Mouse (Mus musculus): ENCODE results near the gene Arhgef5. TPM values are rescaled to one million over a fixed set of nuclear protein-coding genes. Genes with fewer than 3 reads are reported as not detected.
"Not testable (repeated sequence)": the region's sequence is repeated elsewhere in the genome, so short reads cannot be mapped to it uniquely, and the experiment has no call there.

Arhgef5 gene
- 1 to 10 TPM; 2.6 to 3.4 TPM for total RNA-seq (2021)

GRCm38 (mm10) chr6:43265363-43266041 lies at the start of gene Arhgef5:
Gene Arhgef5, plus strand, starts transcription at chr6:43265582.
- DNase-seq (ENCODE audit: low spot score in 2 of 2): no peak
- intact Hi-C loops (cut with DNase I): no loop called here

DNA sequence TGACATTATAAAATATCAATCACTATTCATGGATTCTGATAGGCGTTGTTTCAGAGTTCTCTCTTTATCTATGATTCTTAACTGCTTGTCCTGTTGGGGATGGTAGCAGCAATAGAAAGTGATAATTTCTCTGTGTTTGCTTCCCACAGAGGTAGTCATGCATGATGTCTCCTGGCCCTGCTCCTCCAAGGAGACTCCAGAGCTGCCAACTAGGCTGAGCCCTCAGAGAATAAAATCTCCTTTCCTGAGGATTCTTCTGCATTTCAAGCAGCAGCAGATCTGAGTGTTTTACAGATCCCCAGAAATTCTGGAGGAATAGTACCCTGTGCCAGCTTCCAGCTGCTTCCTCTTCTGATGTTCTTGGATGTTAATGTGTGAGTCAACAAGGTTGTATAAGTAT lies 34.1 kb upstream of the Arhgef5 start, which contains the start of gene Olfr47:
TSS of gene Olfr47 (plus strand) at position 275 of the 400 bp plus-strand sequence.
- DNase-seq (ENCODE audit: low spot score in 2 of 2): peak in 1 of 2 experiments; percentile 12

DNA sequence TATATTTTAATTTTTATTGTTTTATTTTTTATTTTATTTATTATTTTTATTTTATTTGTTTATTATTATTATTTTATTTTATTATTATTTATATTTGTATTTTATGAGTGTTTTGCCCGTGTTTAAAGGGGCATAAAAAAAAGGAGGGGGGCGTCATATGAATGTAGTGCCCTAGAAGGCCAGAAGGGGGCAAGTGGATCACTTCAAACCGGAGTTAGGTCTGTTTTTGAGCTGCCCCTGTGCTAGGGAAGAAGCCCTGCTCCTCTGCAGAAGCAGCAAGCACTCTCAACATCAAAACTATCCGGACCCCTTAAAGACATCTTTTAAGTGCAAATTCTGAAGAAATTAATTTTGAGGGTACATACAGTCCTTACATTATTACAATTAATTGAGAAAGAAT lies 23.3 kb upstream of the Arhgef5 start:
- no peak for DNase-seq (ENCODE audit: low spot score in 2 of 2)
- intact Hi-C loops (cut with DNase I): no loop called here

More for the DNA sequence above, 34.1 kb upstream of the Arhgef5 start, which contains the start of gene Olfr47:
- intact Hi-C loops (cut with DNase I): not testable (repeated sequence)

DNA sequence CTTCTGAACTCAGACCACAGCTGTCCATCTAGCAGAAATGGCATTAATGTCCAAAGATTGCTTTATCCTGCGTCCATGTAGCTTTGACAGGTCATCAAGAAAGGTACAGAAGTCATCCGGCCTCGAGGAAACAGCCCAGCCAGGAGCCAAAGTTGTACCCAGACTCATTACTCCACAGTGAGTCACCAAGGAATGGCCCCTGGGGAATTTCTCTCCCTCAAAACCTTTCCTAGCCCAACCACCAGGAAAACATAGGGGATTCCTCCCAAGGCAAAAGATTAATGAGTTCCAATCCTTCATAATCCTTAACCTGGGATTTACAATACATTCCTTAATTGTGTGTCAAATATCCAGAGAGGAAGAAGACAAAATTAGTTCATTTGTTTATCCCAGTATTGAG lies 18.0 kb upstream of the Arhgef5 start:
- intact Hi-C loops (cut with DNase I): no loop called here

DNA sequence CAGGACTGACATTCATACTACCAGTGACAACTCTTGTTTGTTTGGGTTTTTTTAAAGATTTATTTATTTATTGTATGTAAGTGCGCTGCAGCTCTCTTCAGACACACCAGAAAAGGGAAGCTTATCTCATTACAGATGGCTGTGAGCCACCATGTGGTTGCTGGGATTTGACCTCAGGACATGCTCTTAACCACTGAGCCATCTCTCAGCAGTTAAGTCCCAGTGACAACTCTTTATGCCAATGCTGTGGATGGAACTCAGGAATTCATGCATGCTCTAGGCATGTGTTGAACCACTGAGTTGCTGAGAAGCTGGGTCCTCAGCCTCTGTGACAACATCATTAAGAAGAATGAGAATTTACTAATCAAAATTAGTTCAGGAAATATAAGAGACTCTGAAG lies 12.4 kb upstream of the Arhgef5 start:
- intact Hi-C loops (cut with DNase I): loop anchor here (10.0 kb wide), 1 partner anchor 82 kb away; no protein-coding TSS in a partner anchor

More for the DNA sequence above, 18.0 kb upstream of the Arhgef5 start:
- no peak for DNase-seq (ENCODE audit: low spot score in 2 of 2)

DNA sequence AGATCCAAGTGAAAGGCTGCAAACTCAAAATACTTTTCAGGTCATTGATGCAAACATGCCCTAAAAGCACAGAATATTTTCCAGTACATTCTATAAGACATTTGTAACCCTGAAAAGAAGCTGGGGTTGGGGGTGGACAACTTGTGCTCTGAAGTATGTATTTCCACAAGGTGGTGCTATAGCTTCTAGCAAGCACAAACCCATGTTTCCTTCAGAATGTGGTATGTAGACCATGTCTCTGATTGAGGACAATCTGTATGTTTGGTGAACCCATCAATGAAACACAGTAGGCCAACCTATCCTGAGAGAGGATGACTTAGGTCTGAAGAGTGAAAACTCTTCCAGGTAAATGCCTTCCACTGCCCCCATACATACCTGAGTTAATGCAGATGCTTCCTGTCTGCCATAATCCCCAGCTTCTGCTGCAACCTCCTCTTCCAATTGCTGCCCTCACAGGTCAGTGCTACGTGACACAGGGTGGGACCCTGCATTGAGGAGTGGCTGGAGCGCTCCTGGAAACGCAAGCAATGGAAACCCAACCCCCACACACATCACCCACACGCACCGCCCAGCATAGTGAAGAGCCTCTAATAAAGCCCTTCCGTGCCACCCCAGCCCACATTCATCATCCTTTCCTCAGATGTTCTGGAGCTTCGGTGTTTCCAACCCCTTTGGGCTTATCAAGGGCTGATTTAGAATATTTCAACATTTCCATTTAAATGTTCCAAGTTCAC lies 11.0 kb upstream of the Arhgef5 start:
- intact Hi-C loops (cut with DNase I): loop anchor here (2.0 to 10.0 kb wide), 2 partner anchors 42 to 80 kb away; no protein-coding TSS in a partner anchor

More for the DNA sequence above, 12.4 kb upstream of the Arhgef5 start:
- no peak for DNase-seq (ENCODE audit: low spot score in 2 of 2)

GRCm38 (mm10) chr6:43260756-43261155 lies 4.6 kb upstream of the Arhgef5 start:
- intact Hi-C loops (cut with DNase I): loop anchor here (1.0 kb wide), 1 partner anchor 17 kb away; no protein-coding TSS in a partner anchor
- DNase-seq (ENCODE audit: low spot score in 2 of 2): no peak

More for the DNA sequence above, 11.0 kb upstream of the Arhgef5 start:
- DNase-seq (ENCODE audit: low spot score in 2 of 2): peak in 1 of 2 experiments; percentile 18

- DNase-seq (ENCODE audit: low spot score in 2 of 2): no peak
- intact Hi-C loops (cut with DNase I): no loop called here
These were observed 974 bp downstream of the Arhgef5 start for GRCm38 (mm10) chr6:43266356-43266755.

- DNase-seq (ENCODE audit: low spot score in 2 of 2): no peak
- intact Hi-C loops (cut with DNase I): no loop called here
These were observed 7.2 kb downstream of the Arhgef5 start for GRCm38 (mm10) chr6:43272597-43272996.

DNA sequence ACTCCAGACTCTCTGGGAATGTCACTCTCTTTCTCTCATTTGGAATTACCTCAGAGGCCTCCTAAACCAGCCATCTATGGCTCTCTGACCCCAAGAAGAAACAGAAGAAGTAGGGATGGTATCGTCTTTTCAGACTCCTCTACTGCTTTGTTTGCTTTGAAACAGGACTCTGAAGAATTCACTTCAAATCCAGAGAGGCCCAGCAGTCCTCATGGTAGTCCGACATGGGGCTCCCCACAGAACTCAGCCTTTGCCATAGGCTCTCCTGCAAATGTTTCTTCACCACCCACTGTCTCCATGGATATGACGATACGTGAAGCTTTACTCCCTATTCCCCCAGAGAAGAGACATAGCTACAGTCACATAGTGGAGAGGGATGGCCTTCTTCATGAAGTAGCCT lies 8.7 kb downstream of the Arhgef5 start:
- intact Hi-C loops (cut with DNase I): no loop called here
- no peak for DNase-seq (ENCODE audit: low spot score in 2 of 2)

- DNase-seq (ENCODE audit: low spot score in 2 of 2): peak in 1 of 2 experiments; percentile 36
- intact Hi-C loops (cut with DNase I): no loop called here
These were observed 12.9 kb downstream of the Arhgef5 start for GRCm38 (mm10) chr6:43278247-43278646.

DNA sequence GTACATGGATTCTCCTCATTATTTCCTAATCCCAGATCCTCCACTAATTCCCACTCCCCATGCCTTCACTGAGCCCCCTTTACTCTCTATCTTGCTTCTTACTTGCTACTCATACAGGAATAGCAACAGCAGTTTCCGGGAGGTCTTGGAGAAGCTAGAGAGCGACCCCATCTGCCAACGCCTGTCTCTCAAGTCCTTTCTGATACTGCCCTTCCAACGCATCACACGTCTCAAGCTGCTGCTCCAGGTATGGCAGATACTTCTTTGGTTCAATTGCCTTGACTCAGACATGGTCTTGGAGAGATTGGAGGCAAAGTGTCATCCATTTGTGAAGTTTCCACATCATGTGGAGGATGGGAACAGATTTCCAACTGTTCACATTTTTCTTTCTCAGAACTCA lies 15.1 kb downstream of the Arhgef5 start:
- intact Hi-C loops (cut with DNase I): no loop called here
- DNase-seq (ENCODE audit: low spot score in 2 of 2): no peak

DNA sequence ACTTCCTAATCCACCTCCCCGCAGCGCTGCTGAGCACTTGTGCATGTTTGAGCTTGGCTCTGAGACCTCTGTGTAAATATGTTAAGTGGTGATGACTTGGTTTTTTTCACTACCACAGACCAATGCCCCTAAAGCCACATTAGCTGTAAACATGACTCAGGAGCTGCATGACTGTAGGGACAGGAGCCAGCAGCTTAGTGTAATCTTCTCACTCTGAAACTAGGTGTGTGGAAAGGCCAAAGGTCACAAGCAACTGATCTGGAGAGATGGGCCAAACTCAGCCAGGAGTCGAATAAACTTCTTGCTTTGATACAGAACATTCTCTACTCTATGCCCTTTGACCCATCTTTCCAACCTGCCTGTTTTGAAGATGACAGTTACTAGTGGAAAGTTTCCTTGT lies 26.7 kb downstream of the Arhgef5 start:
- intact Hi-C loops (cut with DNase I): loop anchor here (10.0 kb wide), 2 partner anchors 427 to 657 kb away; no protein-coding TSS in a partner anchor
- no peak for DNase-seq (ENCODE audit: low spot score in 2 of 2)

GRCm38 (mm10) chr6:43292471-43293076 lies 27.2 kb downstream of the Arhgef5 start:
- no peak for DNase-seq (ENCODE audit: low spot score in 2 of 2)
- intact Hi-C loops (cut with DNase I): loop anchor here (10.0 kb wide), 2 partner anchors 428 to 658 kb away; no protein-coding TSS in a partner anchor

DNA sequence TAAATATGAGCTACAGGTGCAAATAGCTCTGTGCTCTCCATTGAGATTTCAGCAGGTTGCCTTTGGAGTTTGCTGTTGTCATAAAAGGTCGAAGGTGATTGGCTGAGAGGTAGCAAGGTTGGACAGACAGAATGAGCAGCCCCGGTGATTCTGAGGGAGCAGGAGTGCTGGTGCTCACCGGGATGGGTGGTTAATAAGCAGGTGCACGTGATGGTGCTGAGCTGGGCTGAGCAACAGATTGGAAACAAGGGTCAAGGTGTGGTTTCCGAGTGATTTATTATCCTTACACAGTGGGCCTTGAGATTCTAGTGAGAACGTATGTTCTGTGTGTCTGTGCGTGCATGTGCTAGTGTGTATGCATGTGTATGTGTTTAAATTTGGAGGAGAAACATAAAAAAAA lies 27.8 kb downstream of the Arhgef5 start:
- no peak for DNase-seq (ENCODE audit: low spot score in 2 of 2)
- intact Hi-C loops (cut with DNase I): loop anchor here (10.0 kb wide), 2 partner anchors 428 to 658 kb away; no protein-coding TSS in a partner anchor

DNA sequence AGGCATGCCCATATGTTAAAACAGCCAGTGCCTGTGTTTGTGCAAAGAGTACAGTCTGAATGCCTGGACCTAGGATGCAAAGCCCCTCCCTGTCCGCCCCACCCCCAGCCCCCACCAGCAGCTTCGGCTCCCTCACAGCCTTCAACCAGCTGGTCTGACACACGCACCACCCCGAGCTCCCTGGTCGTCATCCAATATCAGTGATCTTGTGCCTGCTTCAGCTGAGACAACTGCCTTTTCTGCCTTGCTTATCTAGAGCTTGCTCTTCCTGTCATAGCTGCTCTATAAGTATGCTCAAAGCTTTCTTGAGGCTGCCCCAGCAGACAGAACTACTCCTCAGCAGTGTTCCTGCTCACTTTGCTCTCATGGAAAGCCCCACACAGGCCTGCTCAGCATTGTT lies 30.5 kb downstream of the Arhgef5 start:
- DNase-seq (ENCODE audit: low spot score in 2 of 2): peak in 1 of 2 experiments; percentile 23
- intact Hi-C loops (cut with DNase I): loop anchor here (2.0 to 10.0 kb wide), 5 partner anchors 41 to 661 kb away; no protein-coding TSS in a partner anchor

DNA sequence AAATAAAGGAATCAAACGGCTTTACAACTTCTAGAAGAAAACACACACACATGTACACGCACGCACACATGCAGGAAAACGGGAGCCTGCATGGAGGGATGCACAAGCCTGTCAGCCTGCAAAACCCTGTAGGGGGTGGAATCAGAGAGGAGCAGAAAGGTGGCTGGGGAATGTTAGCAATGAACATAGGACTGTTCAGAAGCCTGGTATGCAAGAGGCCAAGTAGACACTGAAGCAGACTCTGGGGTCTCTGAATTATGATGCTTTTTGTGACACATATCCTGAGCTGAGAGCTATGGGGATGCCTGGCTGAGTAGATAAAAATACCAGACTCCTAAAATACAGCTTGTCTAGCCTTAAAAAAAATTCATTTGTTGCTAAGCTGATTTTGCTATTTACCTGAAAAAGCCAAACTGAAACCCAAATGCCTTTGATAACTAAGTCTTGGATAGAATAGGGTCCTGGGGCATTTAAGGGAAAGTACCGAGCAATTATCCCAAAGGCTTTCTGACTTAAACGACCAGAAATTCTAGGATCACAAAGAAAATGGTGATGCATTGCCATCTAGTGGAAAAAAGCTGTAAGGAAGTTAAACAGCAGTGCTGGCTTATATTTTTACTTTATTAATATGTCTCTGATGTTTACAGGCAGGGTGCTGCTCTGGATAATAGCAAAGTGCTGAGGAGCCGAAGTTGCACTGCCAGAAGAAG lies 31.6 kb downstream of the Arhgef5 start:
- intact Hi-C loops (cut with DNase I): loop anchor here (2.0 to 10.0 kb wide), 5 partner anchors 42 to 662 kb away; no protein-coding TSS in a partner anchor
- peak; percentile 45 to 79 for DNase-seq (ENCODE audit: low spot score in 2 of 2)

- intact Hi-C loops (cut with DNase I): loop anchor here (2.0 to 10.0 kb wide), 5 partner anchors 43 to 663 kb away; no protein-coding TSS in a partner anchor
- peak; percentile 18 to 73 for DNase-seq (ENCODE audit: low spot score in 2 of 2)
These were observed 32.1 kb downstream of the Arhgef5 start for GRCm38 (mm10) chr6:43297508-43297850.

DNA sequence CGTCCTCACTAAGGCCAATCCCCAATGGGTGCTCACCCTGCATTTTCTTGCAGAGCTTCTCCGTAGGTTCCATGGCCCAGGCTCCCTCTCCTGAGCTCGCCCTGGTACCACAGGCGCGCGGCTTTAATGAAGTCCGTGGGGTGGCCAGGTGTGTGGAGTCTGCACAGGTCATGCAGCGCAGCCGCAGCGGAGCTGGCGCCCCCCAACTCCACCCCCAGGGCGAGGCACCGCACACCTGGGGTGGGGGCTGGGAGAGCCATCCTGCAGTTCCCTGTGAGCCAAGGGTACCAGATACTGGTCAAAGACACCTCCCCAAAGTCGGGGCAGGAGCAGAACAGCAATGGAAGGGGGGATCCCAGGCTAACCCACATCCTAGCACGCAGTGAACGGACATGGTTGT lies 44.1 kb downstream of the Arhgef5 start, which contains the start of gene Nobox:
TSS of gene Nobox (minus strand) at position 101 of the 400 bp plus-strand sequence.
- intact Hi-C loops (cut with DNase I): loop anchor here (10.0 kb wide), 1 partner anchor 1075 kb away; no protein-coding TSS in a partner anchor
- no peak for DNase-seq (ENCODE audit: low spot score in 2 of 2)
